Mouse (Mus musculus) heart, embryonic 11.5 days (tissue): Measurements from ENCODE around the gene Myg1. TPM values are rescaled to one million over a fixed set of nuclear protein-coding genes. Genes with fewer than 3 reads are reported as not detected.

Experiments used
- ATAC-seq: fragments of 200-750 bp; cut with Nextera tagmentation; replicated peaks from 2 replicates; pipeline ENCODE4 v1.8.0; 2017; ENCODE audit warnings: moderate library complexity; ENCODE audit not compliant: insufficient number of reproducible peaks, low FRiP score, low TSS enrichment
- H3K27ac ChIP-seq: fragments of 300-500 bp; sonication (generic); 2 replicates; pipeline ENCODE4 v1.5.1; 2014; ENCODE audit warnings: mild to moderate bottlenecking, low read depth, low read length
- H3K27me3 ChIP-seq: fragments of 300-500 bp; sonication (generic); 2 replicates; pipeline ENCODE4 v1.6.1; 2014; ENCODE audit warnings: mild to moderate bottlenecking, low read length, mixed read lengths; ENCODE audit not compliant: control insufficient read depth, insufficient read depth
- H3K36me3 ChIP-seq: fragments of 300-500 bp; sonication (generic); 2 replicates; pipeline ENCODE4 v1.6.1; 2014; ENCODE audit warnings: mild to moderate bottlenecking, low read length, moderate library complexity, mixed read lengths; ENCODE audit not compliant: control insufficient read depth, insufficient read depth
- H3K4me1 ChIP-seq: fragments of 300-500 bp; sonication (generic); 2 replicates; pipeline ENCODE4 v1.6.1; 2014; ENCODE audit warnings: low read length; ENCODE audit not compliant: control insufficient read depth, insufficient read depth
- H3K4me2 ChIP-seq: fragments of 300-500 bp; sonication (generic); 2 replicates; pipeline ENCODE4 v1.6.1; 2014; ENCODE audit warnings: mild to moderate bottlenecking, moderate library complexity
- H3K4me3 ChIP-seq: fragments of 300-500 bp; sonication (generic); 2 replicates; pipeline ENCODE4 v1.5.1; 2014; ENCODE audit warnings: low read depth, low read length
- H3K9ac ChIP-seq: fragments of 300-500 bp; sonication (generic); 2 replicates; pipeline ENCODE4 v1.6.1; 2014; ENCODE audit warnings: mild to moderate bottlenecking, low read depth, low read length, moderate library complexity
- H3K9me3 ChIP-seq: fragments of 300-500 bp; sonication (generic); replicated peaks from 2 replicates; pipeline ENCODE4 v1.6.1; 2016; ENCODE audit warnings: low read length; ENCODE audit not compliant: control insufficient read depth
- WGBS: fragments of 180-500 bp; shearing (Covaris S2); extraction: QIAGEN DNeasy Blood & Tissue Kit; methylation state at CpG from one replicate; pipeline ENCODE4 v1.1.7; 2014; ENCODE audit not compliant: insufficient replicate concordance; 5-methylcytosine and 5-hydroxymethylcytosine counted together
- polyA plus RNA-seq: library from polyadenylated mRNA; unstranded; fragments of >200 nt; fragmentation: Nextera tagmentation; extraction: Ambion mirVana; gene quantifications from 2 replicates; pipeline ENCODE4 v1.2.1, GENCODE M21; 2014

The Myg1 gene
- polyA plus RNA-seq, 1 experiment from 2014 or later: 72.7 TPM

DNA sequence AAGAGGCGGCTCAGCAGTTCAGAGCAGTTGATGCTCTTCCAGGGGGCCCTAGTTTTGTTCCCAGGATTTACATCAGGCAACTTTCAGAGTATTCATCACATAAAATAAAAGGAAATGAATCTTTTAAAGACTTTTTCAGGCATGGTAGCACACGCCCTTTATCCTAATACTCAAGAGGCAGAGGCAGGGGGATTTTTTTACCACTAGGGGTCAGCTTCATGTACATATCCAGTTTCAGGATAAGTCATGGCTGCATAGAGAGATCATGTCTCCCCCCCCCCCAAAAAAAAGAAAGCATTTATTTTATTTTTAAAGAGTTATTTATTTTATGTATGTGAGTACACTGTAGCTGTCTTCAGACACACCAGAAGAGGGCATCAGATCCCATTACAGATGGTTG, 22.5 kb downstream of the Myg1 start:
- Histone ChIP-seq H3K4me2 (no peak overlapping the region), H3K4me3 (no peak overlapping the region), H3K9me3 (no peaks in the 10 kb centered on the region), H3K4me1 (peaks cover 22% of the 10 kb centered on the region), H3K9ac (no peak overlapping the region), H3K36me3 (no peaks in the 10 kb centered on the region), H3K27ac (no peak overlapping the region), H3K27me3 (peaks cover 30% of the 10 kb centered on the region)
- ATAC-seq: no peak
- WGBS: 79% methylated on average over 2 of the region's 2 CpGs

DNA sequence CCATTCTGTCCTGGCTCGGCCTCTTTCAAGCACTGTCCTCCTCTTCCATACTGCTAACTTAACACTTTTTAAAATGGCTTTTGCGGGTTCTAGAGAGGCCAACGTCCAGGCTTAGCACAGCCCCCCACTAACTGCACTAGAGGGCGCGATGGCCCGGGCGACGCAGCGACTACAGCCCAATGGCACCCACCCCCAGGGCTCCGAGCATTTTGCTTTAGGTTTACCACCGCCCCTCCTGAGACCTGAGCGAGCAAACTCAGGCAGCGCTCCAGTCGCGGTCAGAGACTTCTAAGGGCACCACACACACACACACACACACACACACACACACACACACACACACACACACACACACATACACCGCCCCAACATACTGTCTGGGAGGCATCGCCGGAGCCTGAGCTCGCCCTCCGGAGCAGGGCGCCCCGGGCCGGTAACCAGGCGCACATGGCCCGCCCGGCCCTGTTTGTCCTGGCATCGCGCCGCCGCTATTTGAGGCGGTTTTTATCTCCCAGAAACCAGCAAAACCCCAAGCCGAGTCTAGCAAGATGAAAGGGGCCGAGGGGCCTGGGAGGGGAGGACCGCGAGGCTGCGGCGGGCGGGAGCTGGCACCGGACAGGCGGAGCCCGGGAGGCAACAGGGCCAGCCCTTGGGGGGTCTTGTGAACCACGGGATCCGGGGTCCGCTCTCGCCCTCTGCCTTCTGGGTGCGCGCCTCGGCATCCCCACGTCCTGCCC, 23.8 kb downstream of the Myg1 start:
- Histone ChIP-seq H3K4me1 (peaks cover 20% of the 10 kb centered on the region), H3K27ac (peak overlapping the region; percentile 74), H3K36me3 (no peaks in the 10 kb centered on the region), H3K9me3 (no peaks in the 10 kb centered on the region), H3K9ac (peak overlapping the region; percentile 63), H3K27me3 (peaks cover 43% of the 10 kb centered on the region), H3K4me3 (peak overlapping the region; percentile 45), H3K4me2 (peak overlapping the region; percentile 86)
- peak; percentile 27; the same call in 1 of the 2 replicates for ATAC-seq
- WGBS: under 1% methylated on average over 40 of the region's 49 CpGs

- Histone ChIP-seq H3K4me1 (peaks cover 20% of the 10 kb centered on the region), H3K27me3 (peaks cover 44% of the 10 kb centered on the region), H3K27ac (peak overlapping the region; percentile 74), H3K4me2 (peak overlapping the region; percentile 86), H3K9me3 (no peaks in the 10 kb centered on the region), H3K4me3 (peak overlapping the region; percentile 45), H3K36me3 (no peaks in the 10 kb centered on the region), H3K9ac (peak overlapping the region; percentile 63)
- no peak for ATAC-seq
- under 1% methylated on average over 38 of the region's 38 CpGs for WGBS
These were observed 24.4 kb downstream of the Myg1 start for GRCm38 (mm10) chr15:102355871-102356441.

GRCm38 (mm10) chr15:102356501-102357325, 25.2 kb downstream of the Myg1 start:
- Histone ChIP-seq H3K4me3 (peak overlapping the region; percentile 45), H3K36me3 (no peaks in the 10 kb centered on the region), H3K9me3 (no peaks in the 10 kb centered on the region), H3K9ac (peak overlapping the region; percentile 63), H3K4me2 (peak overlapping the region; percentile 86), H3K27me3 (peaks cover 44% of the 10 kb centered on the region), H3K4me1 (peaks cover 20% of the 10 kb centered on the region), H3K27ac (peak overlapping the region; percentile 74)
- 26% methylated on average over 16 of the region's 16 CpGs for WGBS
- no peak for ATAC-seq

- H3K27me3 ChIP-seq: peaks cover 45% of the 10 kb centered on the region
- 2% methylated on average over 25 of the region's 25 CpGs for WGBS
- peak overlapping the region; percentile 30 for H3K4me3 ChIP-seq
- H3K36me3 ChIP-seq: no peaks in the 10 kb centered on the region
- no peak overlapping the region for H3K9ac ChIP-seq
- no peak overlapping the region for H3K27ac ChIP-seq
- peak overlapping the region; percentile 50 for H3K4me2 ChIP-seq
- peaks cover 20% of the 10 kb centered on the region for H3K4me1 ChIP-seq
- H3K9me3 ChIP-seq: no peaks in the 10 kb centered on the region
- ATAC-seq: no peak
These were observed 26.6 kb downstream of the Myg1 start for GRCm38 (mm10) chr15:102358126-102358525.

DNA sequence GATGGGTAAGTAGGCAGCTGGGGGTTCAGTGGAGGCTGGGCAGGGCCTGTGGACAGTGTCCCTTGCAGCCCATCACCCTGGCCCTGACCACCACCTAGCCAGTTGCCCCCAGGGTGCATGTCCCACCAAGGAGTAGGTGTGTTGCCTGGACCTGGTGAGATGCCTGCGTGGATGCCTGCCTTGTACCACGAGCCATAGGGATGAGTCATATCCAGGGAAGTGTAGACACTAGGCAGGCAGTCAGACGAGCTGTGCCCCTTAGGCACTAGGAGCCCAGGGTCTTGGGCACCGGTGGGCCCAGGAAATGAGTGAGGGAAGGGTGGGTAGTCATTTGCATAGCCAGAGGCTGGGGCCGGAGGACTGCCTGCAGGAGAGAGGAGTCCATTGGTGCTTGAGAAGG, 27.3 kb downstream of the Myg1 start:
- H3K27me3 ChIP-seq: peaks cover 47% of the 10 kb centered on the region
- no peak overlapping the region for H3K4me2 ChIP-seq
- no peak overlapping the region for H3K9ac ChIP-seq
- H3K27ac ChIP-seq: no peak overlapping the region
- no peak; the same call in 1 of the 2 replicates for ATAC-seq
- H3K4me1 ChIP-seq: peaks cover 20% of the 10 kb centered on the region
- H3K4me3 ChIP-seq: 0 out of 2 replicates have a peak overlapping the region, but pooled peaks have one; percentile 30
- H3K36me3 ChIP-seq: no peaks in the 10 kb centered on the region
- WGBS: 22% methylated on average over 5 of the region's 5 CpGs
- no peaks in the 10 kb centered on the region for H3K9me3 ChIP-seq

DNA sequence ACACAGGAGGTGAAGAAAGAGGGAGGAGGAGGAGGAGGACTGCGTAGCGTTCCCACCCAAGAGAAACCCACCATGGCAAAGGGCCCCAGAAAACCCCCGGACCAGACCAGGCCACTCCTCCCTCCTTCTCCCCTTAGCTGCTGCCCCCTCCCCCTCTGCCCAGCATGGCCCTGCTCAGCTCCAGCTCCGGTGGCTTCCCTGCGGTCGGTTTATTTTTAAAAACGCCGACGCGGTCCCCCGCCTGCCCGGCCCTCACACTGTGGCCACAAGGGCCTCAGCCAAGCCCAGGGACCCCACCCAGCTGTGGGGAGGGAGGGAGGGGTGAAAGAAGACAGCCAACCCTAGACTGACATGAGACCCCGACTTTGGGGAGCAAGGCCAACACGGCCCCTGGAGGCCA, 31.1 kb downstream of the Myg1 start:
- peaks cover 19% of the 10 kb centered on the region for H3K4me1 ChIP-seq
- WGBS: 5% methylated on average over 14 of the region's 14 CpGs
- H3K4me2 ChIP-seq: peak overlapping the region; percentile 60
- peaks cover 38% of the 10 kb centered on the region for H3K27me3 ChIP-seq
- H3K9ac ChIP-seq: peak overlapping the region; percentile 69
- peak overlapping the region; percentile 25 for H3K4me3 ChIP-seq
- no peaks in the 10 kb centered on the region for H3K9me3 ChIP-seq
- H3K36me3 ChIP-seq: no peaks in the 10 kb centered on the region
- no peak for ATAC-seq
- H3K27ac ChIP-seq: peak overlapping the region; percentile 50; the same call in 1 of the 2 replicates

GRCm38 (mm10) chr15:102364678-102365077, 33.2 kb downstream of the Myg1 start:
- no peak overlapping the region for H3K4me2 ChIP-seq

More at GRCm38 (mm10) chr15:102364678-102365077, 33.2 kb downstream of the Myg1 start:
- Histone ChIP-seq H3K27ac (no peak overlapping the region), H3K9me3 (no peaks in the 10 kb centered on the region), H3K4me3 (no peak overlapping the region), H3K4me1 (peaks cover 6% of the 10 kb centered on the region), H3K36me3 (no peaks in the 10 kb centered on the region), H3K9ac (no peak overlapping the region), H3K27me3 (peaks cover 18% of the 10 kb centered on the region)
- ATAC-seq: no peak
- whole genome bisulfite sequencing: 82% methylated on average over 1 of the region's 1 CpGs
